Mouse (Mus musculus) monocyte, adult 5-6 weeks (primary cell): ENCODE data around the gene Mical2. TPM values are rescaled to one million over a fixed set of nuclear protein-coding genes. Genes with fewer than 3 reads are reported as not detected.

Experiments used
- ATAC-seq: fragments of 153-309, 156-312 bp; replicated peaks from 2 replicates; pipeline ENCODE4 v1.8.0; 2017; ENCODE audit warnings: mild to moderate bottlenecking; ENCODE audit not compliant: low TSS enrichment, insufficient number of reproducible peaks, severe bottlenecking, poor library complexity, low FRiP score
- total RNA-seq: library from RNA; stranded (forward); fragments of 200-1000, 200-491, 200-594 nt; gene quantifications from 3 replicates; pipeline ENCODE4 v1.2.3, GENCODE M21; 2017

Gene Mical2
- total RNA-seq, 1 experiment from 2014 or later: 1.6 TPM

- ATAC-seq: no peak
These were observed 103.8 kb downstream of the Mical2 start for GRCm38 (mm10) chr7:112329496-112329895.

GRCm38 (mm10) chr7:112330935-112331334 lies 105.3 kb downstream of the Mical2 start:
- ATAC-seq: no peak

GRCm38 (mm10) chr7:112331804-112332203 lies 106.1 kb downstream of the Mical2 start:
- ATAC-seq: no peak

- no peak for ATAC-seq
These were observed 106.8 kb downstream of the Mical2 start for GRCm38 (mm10) chr7:112332426-112332825.

GRCm38 (mm10) chr7:112333404-112333803 lies 107.7 kb downstream of the Mical2 start:
- no peak for ATAC-seq

GRCm38 (mm10) chr7:112336213-112336631 lies 110.6 kb downstream of the Mical2 start:
- no peak for ATAC-seq

- no peak for ATAC-seq
These were observed 111.1 kb downstream of the Mical2 start for GRCm38 (mm10) chr7:112336769-112337168.

GRCm38 (mm10) chr7:112337736-112338135 lies 112.1 kb downstream of the Mical2 start:
- ATAC-seq: no peak

GRCm38 (mm10) chr7:112341052-112341451 lies 115.4 kb downstream of the Mical2 start:
- ATAC-seq: no peak

- ATAC-seq: no peak
These were observed 120.0 kb downstream of the Mical2 start for GRCm38 (mm10) chr7:112345687-112346086.

- ATAC-seq: no peak
These were observed 125.9 kb downstream of the Mical2 start for GRCm38 (mm10) chr7:112351541-112351940.

GRCm38 (mm10) chr7:112352005-112352404 lies 126.3 kb downstream of the Mical2 start:
- no peak for ATAC-seq

- ATAC-seq: no peak
These were observed 127.4 kb downstream of the Mical2 start for GRCm38 (mm10) chr7:112353011-112353410.

- no peak for ATAC-seq
These were observed 128.3 kb downstream of the Mical2 start for GRCm38 (mm10) chr7:112353939-112354338.

- ATAC-seq: no peak
These were observed 128.9 kb downstream of the Mical2 start for GRCm38 (mm10) chr7:112354503-112354951.

GRCm38 (mm10) chr7:112359594-112359993 lies 133.9 kb downstream of the Mical2 start:
- ATAC-seq: no peak

- no peak for ATAC-seq
These were observed 137.0 kb downstream of the Mical2 start for GRCm38 (mm10) chr7:112362574-112363200.

GRCm38 (mm10) chr7:112365864-112366263 lies 140.2 kb downstream of the Mical2 start:
- no peak for ATAC-seq

GRCm38 (mm10) chr7:112369046-112369445 lies 143.4 kb downstream of the Mical2 start:
- peak; percentile 60; the same call in 1 of the 2 replicates for ATAC-seq

- no peak for ATAC-seq
These were observed 144.3 kb downstream of the Mical2 start for GRCm38 (mm10) chr7:112369977-112370376.

- no peak for ATAC-seq
These were observed 145.7 kb downstream of the Mical2 start for GRCm38 (mm10) chr7:112371387-112371786.
